Mouse (Mus musculus): ENCODE data around the gene Olfr1392.

Olfr1392 gene

GRCm38 (mm10) chr11:49326726-49327125 is 41.6 kb downstream of the Olfr1392 start:
- no peak for DNase-seq

- no peak for DNase-seq
These were observed 44.6 kb downstream of the Olfr1392 start for GRCm38 (mm10) chr11:49329686-49330085.

GRCm38 (mm10) chr11:49334888-49335287 is 49.8 kb downstream of the Olfr1392 start, which contains the start of gene Olfr1390:
TSS of gene Olfr1390 (plus strand) at chr11:49335188.
- no peak for DNase-seq

- DNase-seq = no peak
These were observed 52.2 kb downstream of the Olfr1392 start for GRCm38 (mm10) chr11:49337150-49337832.

Measured in heart, adult 11 months (tissue).